Mouse (Mus musculus) midbrain, embryonic 12.5 days (tissue): ENCODE results near the gene Gm5796. TPM values are rescaled to one million over a fixed set of nuclear protein-coding genes. Genes with fewer than 3 reads are reported as not detected.
"Not testable (repeated sequence)": the region's sequence is repeated elsewhere in the genome, so short reads cannot be mapped to it uniquely, and the experiment has no call there.

Experiments used
- ATAC-seq: fragments of 200-750 bp; cut with Nextera tagmentation; 2 replicates; pipeline ENCODE4 v1.8.0; 2017; ENCODE audit warnings: low read depth, moderate TSS enrichment, moderate library complexity; ENCODE audit not compliant: low FRiP score
- H3K27ac ChIP-seq: fragments of 300-500 bp; sonication (generic); replicated peaks from 2 replicates; pipeline ENCODE4 v1.5.1; 2016; ENCODE audit warnings: mild to moderate bottlenecking
- H3K27me3 ChIP-seq: fragments of 300-500 bp; sonication (generic); 2 replicates; pipeline ENCODE4 v1.6.1; 2016; ENCODE audit warnings: mild to moderate bottlenecking
- H3K36me3 ChIP-seq: fragments of 300-500 bp; sonication (generic); 2 replicates; pipeline ENCODE4 v1.6.1; 2016
- H3K4me1 ChIP-seq: fragments of 300-500 bp; sonication (generic); 2 replicates; pipeline ENCODE4 v1.6.1; 2016
- H3K4me2 ChIP-seq: fragments of 300-500 bp; sonication (generic); replicated peaks from 2 replicates; pipeline ENCODE4 v1.6.1; 2016; ENCODE audit warnings: mild to moderate bottlenecking, moderate library complexity
- H3K4me3 ChIP-seq: fragments of 300-500 bp; sonication (generic); 2 replicates; pipeline ENCODE4 v1.5.1; 2016; ENCODE audit warnings: mild to moderate bottlenecking
- H3K9ac ChIP-seq: fragments of 300-500 bp; sonication (generic); replicated peaks from 2 replicates; pipeline ENCODE4 v1.6.1; 2016; ENCODE audit warnings: mild to moderate bottlenecking, moderate library complexity
- H3K9me3 ChIP-seq: fragments of 300-500 bp; sonication (generic); 2 replicates; pipeline ENCODE4 v1.6.1; 2016; ENCODE audit warnings: mild to moderate bottlenecking
- WGBS: fragments of 180-500 bp; shearing (Covaris S2); methylation state at CpG from one replicate; pipeline ENCODE4 v1.1.7; 2016; 5-methylcytosine and 5-hydroxymethylcytosine counted together
- polyA plus RNA-seq: library from polyadenylated mRNA; unstranded; fragments of >200 nt; fragmentation: Nextera tagmentation; extraction: Ambion mirVana; gene quantifications from 2 replicates; pipeline ENCODE4 v1.2.1, GENCODE M21; 2016

Gm5796 gene
- 0.55 and 1.1 TPM in 2 replicates for polyA plus RNA-seq

GRCm38 (mm10) chr14:4023641-4024040, at the start of gene Gm5796:
Gm5796 (plus strand) TSS chr14:4023941.
- not testable (repeated sequence) for H3K4me2 ChIP-seq, H3K9ac ChIP-seq, H3K4me3 ChIP-seq, H3K4me1 ChIP-seq, H3K27me3 ChIP-seq, H3K36me3 ChIP-seq, ATAC-seq, H3K27ac ChIP-seq, H3K9me3 ChIP-seq
- 100% methylated on average over 1 of the region's 3 CpGs for WGBS

GRCm38 (mm10) chr14:3998094-3998493, 25.6 kb upstream of the Gm5796 start, which contains the start of gene Gm3099:
Gm3099 (plus strand) TSS chr14:3998394.
- H3K4me3 ChIP-seq, H3K36me3 ChIP-seq, ATAC-seq, H3K9ac ChIP-seq, H3K9me3 ChIP-seq, H3K27me3 ChIP-seq, H3K27ac ChIP-seq, H3K4me2 ChIP-seq, H3K4me1 ChIP-seq: not testable (repeated sequence)
- WGBS = 75% methylated on average over 1 of the region's 3 CpGs

- H3K9me3 ChIP-seq, H3K4me2 ChIP-seq, H3K27ac ChIP-seq, H3K4me3 ChIP-seq, H3K36me3 ChIP-seq, ATAC-seq, H3K4me1 ChIP-seq, H3K27me3 ChIP-seq, H3K9ac ChIP-seq: not testable (repeated sequence)
- WGBS = 69% methylated on average over 3 of the region's 3 CpGs
Measured at GRCm38 (mm10) chr14:4083820-4084219, 60.1 kb downstream of the Gm5796 start, which contains the start of gene Gm3115. Gm3115 (plus strand) TSS chr14:4084120.

Other genes with a start within 250 kb of the Gm5796 start
- gene Gm3002, start 213.9 kb upstream of the Gm5796 start, polyA plus RNA-seq = 0.63 and 1.1 TPM in 2 replicates
- 0.33 TPM in 1 of 2 replicates, not detected in the other for gene Gm3033, start 177.7 kb upstream of the Gm5796 start, polyA plus RNA-seq
- not detected in 2 replicates for gene Gm2916, start 139.8 kb upstream of the Gm5796 start, polyA plus RNA-seq
- not detected in 2 replicates for gene Gm3029, start 92.2 kb upstream of the Gm5796 start, polyA plus RNA-seq
- gene Gm3095, start 60.4 kb upstream of the Gm5796 start, polyA plus RNA-seq = 0.15 and 0.46 TPM in 2 replicates
- gene Gm3099, start 25.5 kb upstream of the Gm5796 start, polyA plus RNA-seq = not detected in 2 replicates
- gene Gm3115, start 60.2 kb downstream of the Gm5796 start, polyA plus RNA-seq = not detected in 2 replicates
- gene Gm8108, start 86.6 kb downstream of the Gm5796 start, polyA plus RNA-seq = 0.33 and 1.2 TPM in 2 replicates
- gene Gm3127, start 141.1 kb downstream of the Gm5796 start, polyA plus RNA-seq = not detected in 2 replicates
- 1.2 and 1.6 TPM in 2 replicates for gene Gm2974, start 158.6 kb downstream of the Gm5796 start, polyA plus RNA-seq
- not detected in 2 replicates for gene Gm3138, start 225.7 kb downstream of the Gm5796 start, polyA plus RNA-seq